Mouse (Mus musculus) cortical plate, adult 2 months (tissue): ENCODE measurements at regions not wholly inside any gene's neighbourhood (a gene's known extent, or its start where the extent isn't known, plus 50 kb on each side); places are given as distances from the start of the nearest gene placed in this dataset.

ENCODE experiments used
- CTCF ChIP-seq: fragments of 200-500 bp; IDR thresholded peaks from 2 replicates; pipeline ENCODE4 v1.5.1; 2011; ENCODE audit warnings: mild to moderate bottlenecking, control low read depth, low read length; ENCODE audit not compliant: insufficient read depth; ENCODE audit errors: extremely low read depth
- POLR2A ChIP-seq: fragments of 200-500 bp; IDR thresholded peaks from 2 replicates; pipeline ENCODE4 v1.6.1; 2011; ENCODE audit warnings: mild to moderate bottlenecking, low read length, control low read depth; ENCODE audit not compliant: insufficient read depth; ENCODE audit errors: extremely low read depth

- TF ChIP-seq POLR2A (no peak), CTCF (no peak)
Observed at GRCm38 (mm10) chr6:117574146-117574545, 266.8 kb upstream of the Zfp637 start.
